Mouse (Mus musculus): ENCODE measurements at regions not wholly inside any gene's neighbourhood (a gene's known extent, or its start where the extent isn't known, plus 50 kb on each side); places are given as distances from the start of the nearest gene placed in this dataset.

DNA sequence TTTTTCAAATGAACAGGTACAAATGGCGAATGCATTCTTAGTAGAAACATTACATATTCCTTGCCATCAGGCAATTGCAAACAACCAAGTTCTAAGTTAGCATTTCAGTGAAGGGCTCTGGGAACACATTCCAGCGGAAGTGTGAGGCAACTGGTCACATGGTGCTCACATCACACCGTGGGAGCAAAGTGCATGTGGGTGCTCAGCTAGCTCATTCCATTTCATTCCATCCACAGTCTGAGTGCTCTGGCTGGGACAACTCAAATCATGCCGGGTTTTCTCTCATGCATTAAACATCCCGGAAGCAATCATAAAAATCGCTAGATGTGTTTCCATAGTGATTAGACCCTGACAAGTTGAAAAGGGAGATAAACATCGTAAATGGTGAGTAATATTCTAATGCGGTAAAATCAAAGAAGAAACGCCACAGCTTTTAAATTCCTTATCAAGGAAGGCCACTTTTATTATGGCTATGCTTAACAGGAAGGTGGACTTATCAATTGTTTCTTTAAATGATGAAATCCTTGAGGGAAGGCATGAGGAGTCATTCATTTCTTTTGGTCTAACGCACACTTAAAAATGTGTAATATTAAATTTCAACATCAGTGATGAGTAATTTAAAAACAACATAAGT lies 104.1 kb downstream of the Rassf9 start:
- H3K27ac ChIP-seq (ENCODE audit: low read depth, low read length): no peak overlapping the region
- H3K4me1 ChIP-seq (ENCODE audit: insufficient read depth, low read length): no peaks in the 10 kb centered on the region
- no peak overlapping the region for H3K4me2 ChIP-seq (ENCODE audit: low read depth, low read length, poor library complexity, severe bottlenecking)
- no peak overlapping the region for H3K4me3 ChIP-seq (ENCODE audit: low read depth, low read length)
- no peak for TF ChIP-seq CTCF (IDR thresholded peaks at IDR 0.05)
- ATAC-seq (ENCODE audit: low FRiP score): no peak
- no peaks in the 10 kb centered on the region for H3K36me3 ChIP-seq (ENCODE audit: insufficient read depth, low read length)
- no peaks in the 10 kb centered on the region for H3K27me3 ChIP-seq (ENCODE audit: insufficient read depth, low read length)
- WGBS: 85% methylated on average over 10 of the region's 10 CpGs
- no peaks in the 10 kb centered on the region for H3K9me3 ChIP-seq (ENCODE audit: low read length)
- no peak overlapping the region for H3K9ac ChIP-seq (replicated peaks; ENCODE audit: low read length, poor library complexity, severe bottlenecking)
- no peak for DNase-seq (ENCODE audit: low spot score)

All from midbrain, postnatal 0 days (tissue).